Mouse (Mus musculus) midbrain, embryonic 15.5 days (tissue): ENCODE data around the gene Tpcn2. TPM values are rescaled to one million over a fixed set of nuclear protein-coding genes. Genes with fewer than 3 reads are reported as not detected.
A peak's percentile ranks its signal among the peaks of the same experiment; 100 is the strongest.

Source experiments
- ATAC-seq: fragments of 200-750 bp; cut with Nextera tagmentation; replicated peaks from 2 replicates; pipeline ENCODE4 v1.8.0; 2017; ENCODE audit warnings: moderate TSS enrichment
- H3K27ac ChIP-seq: fragments of 300-500 bp; sonication (generic); 2 replicates; pipeline ENCODE4 v1.5.1; 2015; ENCODE audit warnings: mild to moderate bottlenecking, inconsistent platforms
- H3K27me3 ChIP-seq: fragments of 300-500 bp; sonication (generic); replicated peaks from 2 replicates; pipeline ENCODE4 v1.6.1; 2015; ENCODE audit warnings: inconsistent platforms
- H3K36me3 ChIP-seq: fragments of 300-500 bp; sonication (generic); replicated peaks from 2 replicates; pipeline ENCODE4 v1.6.1; 2015; ENCODE audit warnings: inconsistent platforms
- H3K4me1 ChIP-seq: fragments of 300-500 bp; sonication (generic); 2 replicates; pipeline ENCODE4 v1.6.1; 2015; ENCODE audit warnings: inconsistent platforms
- H3K4me2 ChIP-seq: fragments of 300-500 bp; sonication (generic); 2 replicates; pipeline ENCODE4 v1.6.1; 2015; ENCODE audit warnings: inconsistent platforms, mild to moderate bottlenecking, moderate library complexity
- H3K4me3 ChIP-seq: fragments of 300-500 bp; sonication (generic); 2 replicates; pipeline ENCODE4 v1.5.1; 2015; ENCODE audit warnings: mild to moderate bottlenecking, inconsistent platforms
- H3K9ac ChIP-seq: fragments of 300-500 bp; sonication (generic); 2 replicates; pipeline ENCODE4 v1.6.1; 2015; ENCODE audit warnings: mild to moderate bottlenecking, inconsistent platforms
- H3K9me3 ChIP-seq: fragments of 300-500 bp; sonication (generic); 2 replicates; pipeline ENCODE4 v1.6.1; 2016; ENCODE audit warnings: inconsistent platforms
- WGBS: fragments of 180-500 bp; shearing (Covaris S2); methylation state at CpG from one replicate; pipeline ENCODE4 v1.1.7; 2015; ENCODE audit warnings: mixed read lengths; 5-methylcytosine and 5-hydroxymethylcytosine counted together
- polyA plus RNA-seq: library from polyadenylated mRNA; unstranded; fragments of >200 nt; fragmentation: Nextera tagmentation; extraction: Ambion mirVana; gene quantifications from 2 replicates; pipeline ENCODE4 v1.2.1, GENCODE M21; 2015

Gene Tpcn2
- polyA plus RNA-seq, 1 experiment from 2014 or later, result 2.9 TPM

GRCm38 (mm10) chr7:145292726-145293125, 8.9 kb upstream of the Tpcn2 start:
- WGBS, result 72% methylated on average over 2 of the region's 2 CpGs
- Histone ChIP-seq H3K27me3 (no peaks in the 10 kb centered on the region), H3K9ac (no peak overlapping the region), H3K36me3 (no peaks in the 10 kb centered on the region), H3K9me3 (no peaks in the 10 kb centered on the region), H3K4me1 (no peaks in the 10 kb centered on the region), H3K4me2 (no peak overlapping the region), H3K4me3 (no peak overlapping the region), H3K27ac (no peak overlapping the region)
- ATAC-seq, result no peak

- Histone ChIP-seq H3K27ac (no peak overlapping the region), H3K4me3 (no peak overlapping the region), H3K9ac (no peak overlapping the region), H3K4me2 (no peak overlapping the region), H3K27me3 (no peaks in the 10 kb centered on the region), H3K4me1 (no peaks in the 10 kb centered on the region), H3K36me3 (no peaks in the 10 kb centered on the region), H3K9me3 (no peaks in the 10 kb centered on the region)
- no peak for ATAC-seq
- 89% methylated on average over 2 of the region's 2 CpGs for WGBS
Observed at GRCm38 (mm10) chr7:145291847-145292246, 8.0 kb upstream of the Tpcn2 start.

GRCm38 (mm10) chr7:145289302-145289701, 5.5 kb upstream of the Tpcn2 start:
- Histone ChIP-seq H3K9me3 (no peaks in the 10 kb centered on the region), H3K4me1 (no peaks in the 10 kb centered on the region), H3K27ac (no peak overlapping the region), H3K36me3 (no peaks in the 10 kb centered on the region), H3K27me3 (no peaks in the 10 kb centered on the region), H3K4me3 (no peak overlapping the region), H3K9ac (no peak overlapping the region), H3K4me2 (no peak overlapping the region)
- ATAC-seq, result no peak
- 20% methylated on average over 5 of the region's 5 CpGs for WGBS

GRCm38 (mm10) chr7:145287410-145287809, 3.6 kb upstream of the Tpcn2 start:
- no peaks in the 10 kb centered on the region for H3K36me3 ChIP-seq
- peaks cover 11% of the 10 kb centered on the region for H3K4me1 ChIP-seq
- no peak for ATAC-seq
- H3K9ac ChIP-seq, result no peak overlapping the region
- H3K9me3 ChIP-seq, result no peaks in the 10 kb centered on the region
- H3K4me3 ChIP-seq, result no peak overlapping the region
- H3K27ac ChIP-seq, result no peak overlapping the region
- WGBS, result 83% methylated on average over 6 of the region's 6 CpGs
- H3K27me3 ChIP-seq, result no peaks in the 10 kb centered on the region
- no peak overlapping the region for H3K4me2 ChIP-seq

GRCm38 (mm10) chr7:145285476-145285875, 1.7 kb upstream of the Tpcn2 start:
- Histone ChIP-seq H3K4me1 (peaks cover 11% of the 10 kb centered on the region), H3K27ac (no peak overlapping the region), H3K27me3 (no peaks in the 10 kb centered on the region), H3K9me3 (no peaks in the 10 kb centered on the region), H3K4me2 (no peak overlapping the region), H3K36me3 (no peaks in the 10 kb centered on the region), H3K4me3 (no peak overlapping the region), H3K9ac (no peak overlapping the region)
- no peak for ATAC-seq
- 82% methylated on average over 4 of the region's 4 CpGs for WGBS

DNA sequence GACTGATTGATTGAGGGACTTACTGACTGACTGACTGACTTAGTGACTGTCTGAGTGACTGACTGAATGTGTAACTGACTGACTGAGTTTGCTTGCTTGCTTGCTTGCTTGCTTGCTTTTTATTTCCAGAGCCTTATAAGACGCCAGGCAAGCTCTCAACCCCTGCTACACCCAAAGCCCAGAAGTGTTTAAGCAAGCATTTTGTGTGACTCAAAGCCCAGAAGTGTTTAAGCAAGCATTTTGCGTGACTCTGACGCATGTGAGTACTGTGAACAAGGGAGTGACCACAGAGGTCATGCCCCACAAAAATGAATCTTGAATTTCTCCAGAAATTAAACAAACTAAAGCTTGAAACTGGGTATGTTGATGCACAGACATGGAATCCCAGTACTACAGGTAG, 482 bp upstream of the Tpcn2 start:
- Histone ChIP-seq H3K9ac (no peak overlapping the region), H3K4me3 (no peak overlapping the region; the same call in 1 of the 2 replicates), H3K9me3 (no peaks in the 10 kb centered on the region), H3K27ac (no peak overlapping the region), H3K36me3 (no peaks in the 10 kb centered on the region), H3K4me2 (peak overlapping the region; percentile 63), H3K4me1 (peaks cover 11% of the 10 kb centered on the region), H3K27me3 (no peaks in the 10 kb centered on the region)
- ATAC-seq, result no peak
- 65% methylated on average over 3 of the region's 3 CpGs for WGBS

DNA sequence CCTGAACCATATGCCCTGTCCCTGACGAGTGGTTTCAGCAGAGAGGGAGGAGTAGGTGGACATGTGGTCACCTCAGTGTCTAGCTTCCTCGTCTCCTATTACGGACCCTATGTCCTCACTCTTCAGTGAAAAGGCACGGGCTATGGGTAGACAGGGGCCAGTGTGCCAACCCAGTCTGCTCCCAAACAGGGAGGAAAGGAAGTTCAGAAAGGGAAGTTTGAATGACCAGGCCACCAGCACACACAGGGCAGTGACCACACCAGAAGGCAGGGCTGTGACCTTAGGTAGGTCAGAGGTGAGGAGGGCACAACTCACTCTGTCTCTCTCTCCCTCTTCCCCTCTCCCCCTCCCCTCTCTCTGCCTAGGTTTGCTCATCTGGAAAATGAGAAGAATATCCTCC, 770 bp downstream of the Tpcn2 start:
- peak; percentile 10; the same call in 1 of the 2 replicates for ATAC-seq
- no peak overlapping the region for H3K9ac ChIP-seq
- H3K4me3 ChIP-seq, result peak overlapping the region; percentile 49

GRCm38 (mm10) chr7:145281396-145281795, 2.4 kb downstream of the Tpcn2 start:
- no peak overlapping the region for H3K4me2 ChIP-seq
- H3K4me3 ChIP-seq, result no peak overlapping the region
- H3K9me3 ChIP-seq, result no peaks in the 10 kb centered on the region
- no peaks in the 10 kb centered on the region for H3K27me3 ChIP-seq
- H3K36me3 ChIP-seq, result no peaks in the 10 kb centered on the region
- no peak overlapping the region for H3K9ac ChIP-seq
- peaks cover 11% of the 10 kb centered on the region for H3K4me1 ChIP-seq
- WGBS, result 89% methylated on average over 4 of the region's 4 CpGs
- no peak overlapping the region for H3K27ac ChIP-seq
- ATAC-seq, result no peak

More for the DNA sequence above, 770 bp downstream of the Tpcn2 start:
- no peaks in the 10 kb centered on the region for H3K9me3 ChIP-seq
- no peak overlapping the region for H3K27ac ChIP-seq
- peak overlapping the region; percentile 63 for H3K4me2 ChIP-seq
- H3K27me3 ChIP-seq, result no peaks in the 10 kb centered on the region
- no peaks in the 10 kb centered on the region for H3K36me3 ChIP-seq
- 56% methylated on average over 4 of the region's 4 CpGs for WGBS
- peaks cover 11% of the 10 kb centered on the region for H3K4me1 ChIP-seq

GRCm38 (mm10) chr7:145275488-145275887, 8.3 kb downstream of the Tpcn2 start:
- Histone ChIP-seq H3K27me3 (no peaks in the 10 kb centered on the region), H3K9ac (no peak overlapping the region), H3K27ac (no peak overlapping the region), H3K4me2 (no peak overlapping the region), H3K4me3 (no peak overlapping the region), H3K36me3 (no peaks in the 10 kb centered on the region), H3K4me1 (no peaks in the 10 kb centered on the region), H3K9me3 (no peaks in the 10 kb centered on the region)
- no peak for ATAC-seq
- WGBS, result 90% methylated on average over 3 of the region's 3 CpGs

DNA sequence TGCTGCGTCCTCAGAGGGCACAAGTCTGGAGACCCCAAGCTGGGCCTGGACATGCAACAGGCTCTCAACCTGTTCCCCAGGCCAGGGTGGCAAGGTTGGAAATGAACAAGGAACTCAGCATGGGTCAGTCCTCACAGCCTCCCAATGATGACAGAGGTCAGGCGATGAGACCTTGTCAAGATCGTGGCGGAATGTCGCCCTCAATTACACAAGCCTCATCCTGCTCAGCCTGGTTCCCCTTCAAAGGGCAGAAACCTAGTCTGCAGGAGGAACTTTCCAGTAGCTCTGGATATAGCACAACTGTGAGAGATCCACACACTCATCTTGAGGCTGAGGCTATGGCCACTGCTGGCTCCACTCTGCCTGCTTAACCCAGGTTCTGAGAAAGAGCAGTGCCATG, 12.9 kb downstream of the Tpcn2 start:
- H3K4me2 ChIP-seq, result no peak overlapping the region
- H3K27ac ChIP-seq, result no peak overlapping the region
- ATAC-seq, result no peak
- 96% methylated on average over 5 of the region's 5 CpGs for WGBS
- H3K9ac ChIP-seq, result no peak overlapping the region
- no peaks in the 10 kb centered on the region for H3K9me3 ChIP-seq
- no peak overlapping the region for H3K4me3 ChIP-seq
- H3K36me3 ChIP-seq, result no peaks in the 10 kb centered on the region
- no peaks in the 10 kb centered on the region for H3K4me1 ChIP-seq
- H3K27me3 ChIP-seq, result no peaks in the 10 kb centered on the region

- no peak for ATAC-seq
- Histone ChIP-seq H3K36me3 (no peaks in the 10 kb centered on the region), H3K27ac (no peak overlapping the region), H3K27me3 (no peaks in the 10 kb centered on the region), H3K4me3 (no peak overlapping the region), H3K4me2 (no peak overlapping the region), H3K9ac (no peak overlapping the region), H3K9me3 (no peaks in the 10 kb centered on the region), H3K4me1 (no peaks in the 10 kb centered on the region)
- 93% methylated on average over 7 of the region's 7 CpGs for WGBS
Observed at GRCm38 (mm10) chr7:145268890-145269289, 14.9 kb downstream of the Tpcn2 start.

- H3K4me2 ChIP-seq, result no peak overlapping the region
- H3K9ac ChIP-seq, result no peak overlapping the region
- WGBS, result 86% methylated on average over 2 of the region's 2 CpGs
- no peaks in the 10 kb centered on the region for H3K9me3 ChIP-seq
- H3K4me1 ChIP-seq, result no peaks in the 10 kb centered on the region
- no peaks in the 10 kb centered on the region for H3K27me3 ChIP-seq
- no peaks in the 10 kb centered on the region for H3K36me3 ChIP-seq
- H3K27ac ChIP-seq, result no peak overlapping the region
- no peak for ATAC-seq
- no peak overlapping the region for H3K4me3 ChIP-seq
Observed at GRCm38 (mm10) chr7:145266011-145266410, 17.8 kb downstream of the Tpcn2 start.

- Histone ChIP-seq H3K4me3 (no peak overlapping the region), H3K9me3 (no peaks in the 10 kb centered on the region), H3K9ac (no peak overlapping the region), H3K27me3 (no peaks in the 10 kb centered on the region), H3K36me3 (no peaks in the 10 kb centered on the region), H3K4me2 (no peak overlapping the region), H3K4me1 (no peaks in the 10 kb centered on the region), H3K27ac (no peak overlapping the region)
- 87% methylated on average over 9 of the region's 9 CpGs for WGBS
- ATAC-seq, result no peak
Observed at GRCm38 (mm10) chr7:145264202-145264601, 19.6 kb downstream of the Tpcn2 start.
